Mouse (Mus musculus): ENCODE measurements around the gene Unc45b. TPM values are rescaled to one million over a fixed set of nuclear protein-coding genes. Genes with fewer than 3 reads are reported as not detected.
"Not testable (repeated sequence)": the region's sequence is repeated elsewhere in the genome, so short reads cannot be mapped to it uniquely, and the experiment has no call there.

The Unc45b gene
- polyA plus RNA-seq, 1 experiment = 0.62 TPM

GRCm38 (mm10) chr11:82890342-82890762 lies 20.0 kb upstream of the Unc45b start, which contains the start of gene Rad51d:
Rad51d (minus strand) TSS chr11:82890614.
- WGBS = under 1% methylated on average over 26 of the region's 26 CpGs
- peak; percentile 95 for DNase-seq (ENCODE audit: low read depth, low spot score)

GRCm38 (mm10) chr11:82891936-82892335 lies 18.4 kb upstream of the Unc45b start, which contains the start of gene Fndc8:
Fndc8 (plus strand) TSS chr11:82892124.
- WGBS = 20% methylated on average over 7 of the region's 7 CpGs
- no peak for DNase-seq (ENCODE audit: low read depth, low spot score)

- no peak for DNase-seq (ENCODE audit: low read depth, low spot score)
- 87% methylated on average over 10 of the region's 10 CpGs for WGBS
Observed at GRCm38 (mm10) chr11:82897478-82897877, 12.9 kb upstream of the Unc45b start.

- WGBS = 88% methylated on average over 5 of the region's 5 CpGs
- DNase-seq (ENCODE audit: low read depth, low spot score) = no peak
Observed at GRCm38 (mm10) chr11:82899720-82900119, 10.6 kb upstream of the Unc45b start.

- 92% methylated on average over 20 of the region's 20 CpGs for WGBS
- no peak for DNase-seq (ENCODE audit: low read depth, low spot score)
Observed at GRCm38 (mm10) chr11:82901606-82902310, 8.6 kb upstream of the Unc45b start.

GRCm38 (mm10) chr11:82904952-82905351 lies 5.4 kb upstream of the Unc45b start:
- 55% methylated on average over 8 of the region's 8 CpGs for WGBS
- DNase-seq (ENCODE audit: low read depth, low spot score) = no peak

- no peak for DNase-seq (ENCODE audit: low read depth, low spot score)
- 92% methylated on average over 5 of the region's 5 CpGs for WGBS
Observed at GRCm38 (mm10) chr11:82905816-82906215, 4.5 kb upstream of the Unc45b start.

- WGBS = under 1% methylated on average over 73 of the region's 73 CpGs
- peak; percentile 68 for DNase-seq (ENCODE audit: low read depth, low spot score)
Observed at GRCm38 (mm10) chr11:82907651-82908607, 2.4 kb upstream of the Unc45b start, which contains the start of gene Nle1. Nle1 (minus strand) TSS chr11:82908411.

GRCm38 (mm10) chr11:82908608-82908989 lies 1.8 kb upstream of the Unc45b start:
- no peak for DNase-seq (ENCODE audit: low read depth, low spot score)
- 66% methylated on average over 10 of the region's 10 CpGs for WGBS

GRCm38 (mm10) chr11:82910679-82911389 lies 484 bp downstream of the Unc45b start:
- 68% methylated on average over 11 of the region's 11 CpGs for WGBS
- no peak for DNase-seq (ENCODE audit: low read depth, low spot score)

GRCm38 (mm10) chr11:82914711-82915352 lies 4.5 kb downstream of the Unc45b start:
- WGBS = 7% methylated on average over 16 of the region's 16 CpGs
- DNase-seq (ENCODE audit: low read depth, low spot score) = peak; percentile 56

GRCm38 (mm10) chr11:82920768-82921167 lies 10.4 kb downstream of the Unc45b start:
- WGBS = 48% methylated on average over 10 of the region's 10 CpGs
- DNase-seq (ENCODE audit: low read depth, low spot score) = no peak

- 76% methylated on average over 4 of the region's 4 CpGs for WGBS
- no peak for DNase-seq (ENCODE audit: low read depth, low spot score)
Observed at GRCm38 (mm10) chr11:82921691-82922090, 11.3 kb downstream of the Unc45b start.

GRCm38 (mm10) chr11:82923910-82924309 lies 13.6 kb downstream of the Unc45b start:
- 63% methylated on average over 6 of the region's 6 CpGs for WGBS
- not testable (repeated sequence) for DNase-seq (ENCODE audit: low read depth, low spot score)

GRCm38 (mm10) chr11:82928897-82929632 lies 18.7 kb downstream of the Unc45b start:
- 39% methylated on average over 20 of the region's 20 CpGs for WGBS
- no peak for DNase-seq (ENCODE audit: low read depth, low spot score)

GRCm38 (mm10) chr11:82929633-82929950 lies 19.2 kb downstream of the Unc45b start:
- WGBS = 41% methylated on average over 3 of the region's 3 CpGs

GRCm38 (mm10) chr11:82930391-82930955 lies 20.1 kb downstream of the Unc45b start:
- WGBS = 6% methylated on average over 85 of the region's 85 CpGs
- DNase-seq (ENCODE audit: low read depth, low spot score) = not testable (repeated sequence)

More at GRCm38 (mm10) chr11:82929633-82929950, 19.2 kb downstream of the Unc45b start:
- no peak for DNase-seq (ENCODE audit: low read depth, low spot score)

GRCm38 (mm10) chr11:82931161-82931560 lies 20.8 kb downstream of the Unc45b start:
- WGBS = 4% methylated on average over 59 of the region's 63 CpGs
- not testable (repeated sequence) for DNase-seq (ENCODE audit: low read depth, low spot score)

All from large intestine, adult 2 months (tissue).